Mouse (Mus musculus): ENCODE results near the gene Qtrt1. TPM values are rescaled to one million over a fixed set of nuclear protein-coding genes. Genes with fewer than 3 reads are reported as not detected.

Gene Qtrt1
- total and polyA plus RNA-seq, 3 experiments = 8.3 to 20.8 (median 8.5) TPM

DNA sequence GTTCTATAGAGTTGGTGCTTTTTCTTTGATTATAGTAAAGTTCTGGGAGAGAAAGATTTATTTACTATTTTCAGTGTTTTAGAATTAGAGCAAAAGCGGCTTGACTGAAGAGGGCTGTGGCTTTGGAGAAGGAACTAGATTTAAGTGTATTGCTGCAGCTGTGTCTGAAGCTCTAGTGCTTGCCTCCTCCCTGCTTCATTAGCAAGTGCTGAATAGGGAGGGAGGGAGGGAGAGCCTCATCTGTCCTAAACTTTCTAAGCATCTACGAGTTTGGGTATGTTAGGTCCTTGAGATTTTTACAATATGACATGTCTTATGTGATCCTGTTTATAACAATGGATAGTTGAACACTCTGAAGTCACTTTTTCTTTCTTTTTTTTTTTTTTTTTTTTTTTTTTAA is 40.8 kb upstream of the Qtrt1 start:
- Histone ChIP-seq H3K27me3 (ENCODE audit: control insufficient read depth, insufficient read depth, low read length) (no peaks in the 10 kb centered on the region), H3K27ac (no peak overlapping the region), H3K36me3 (ENCODE audit: control insufficient read depth, insufficient read depth, low read length) (no peaks in the 10 kb centered on the region), H3K4me1 (ENCODE audit: control insufficient read depth, insufficient read depth, low read length) (peaks cover 2% of the 10 kb centered on the region), H3K79me2 (replicated peaks; ENCODE audit: control insufficient read depth, insufficient read depth, low read length) (peaks cover 9% of the 10 kb centered on the region), H3K4me3 (no peak overlapping the region), H3K9ac (ENCODE audit: low read depth, low read length) (no peak overlapping the region)
- DNase-seq = no peak
- WGBS = 79% methylated on average over 2 of the region's 2 CpGs
- intact Hi-C loops (cut with DNase I) = no loop called here
- TF ChIP-seq POLR2A (IDR thresholded peaks at IDR 0.05; ENCODE audit: insufficient read depth, low read depth, low read length) (no peak), EP300 (IDR thresholded peaks at IDR 0.05; ENCODE audit: insufficient read depth, low read depth, low read length) (no peak), CTCF (IDR thresholded peaks at IDR 0.05) (no peak)

- Histone ChIP-seq H3K79me2 (replicated peaks; ENCODE audit: control insufficient read depth, insufficient read depth, low read length) (peaks cover 11% of the 10 kb centered on the region), H3K9ac (ENCODE audit: low read depth, low read length) (no peak overlapping the region), H3K36me3 (ENCODE audit: control insufficient read depth, insufficient read depth, low read length) (no peaks in the 10 kb centered on the region), H3K27me3 (ENCODE audit: control insufficient read depth, insufficient read depth, low read length) (no peaks in the 10 kb centered on the region), H3K27ac (no peak overlapping the region), H3K4me3 (no peak overlapping the region), H3K4me1 (ENCODE audit: control insufficient read depth, insufficient read depth, low read length) (peaks cover 2% of the 10 kb centered on the region)
- intact Hi-C loops (cut with DNase I) = no loop called here
- TF ChIP-seq POLR2A (IDR thresholded peaks at IDR 0.05; ENCODE audit: insufficient read depth, low read depth, low read length) (no peak), EP300 (IDR thresholded peaks at IDR 0.05; ENCODE audit: insufficient read depth, low read depth, low read length) (no peak), CTCF (IDR thresholded peaks at IDR 0.05) (no peak)
- 22% methylated on average over 1 of the region's 1 CpGs for WGBS
- no peak for DNase-seq
These were observed 39.1 kb upstream of the Qtrt1 start for GRCm38 (mm10) chr9:21372508-21372907.

DNA sequence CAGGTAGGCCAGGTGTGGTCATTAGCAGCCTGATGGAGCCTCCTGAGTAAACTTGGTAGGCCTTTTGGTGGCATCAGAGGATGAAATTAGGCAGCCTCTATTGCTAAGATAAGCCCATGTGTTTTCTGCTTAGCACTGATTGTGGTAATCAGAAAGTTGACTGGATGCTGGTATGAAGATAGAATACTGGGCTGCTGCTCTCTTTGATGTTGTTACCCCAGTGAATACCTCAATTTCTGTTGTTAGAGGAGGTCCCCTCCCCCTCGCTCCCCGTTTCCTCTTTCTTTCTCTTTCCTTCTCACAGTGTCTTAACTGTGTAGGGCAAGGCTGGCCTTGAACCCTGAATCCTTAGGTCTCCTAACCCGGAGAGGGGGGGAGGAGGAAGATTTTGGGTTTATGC is 32.4 kb upstream of the Qtrt1 start:
- WGBS = 74% methylated on average over 3 of the region's 3 CpGs
- H3K9ac ChIP-seq (ENCODE audit: low read depth, low read length) = no peak overlapping the region
- DNase-seq = no peak
- no peak overlapping the region for H3K4me3 ChIP-seq
- H3K36me3 ChIP-seq (ENCODE audit: control insufficient read depth, insufficient read depth, low read length) = no peaks in the 10 kb centered on the region
- H3K4me1 ChIP-seq (ENCODE audit: control insufficient read depth, insufficient read depth, low read length) = no peaks in the 10 kb centered on the region
- no peak overlapping the region for H3K27ac ChIP-seq
- TF ChIP-seq CTCF (IDR thresholded peaks at IDR 0.05) (no peak), EP300 (IDR thresholded peaks at IDR 0.05; ENCODE audit: insufficient read depth, low read depth, low read length) (no peak), POLR2A (IDR thresholded peaks at IDR 0.05; ENCODE audit: insufficient read depth, low read depth, low read length) (no peak)
- peaks cover 17% of the 10 kb centered on the region for H3K79me2 ChIP-seq (replicated peaks; ENCODE audit: control insufficient read depth, insufficient read depth, low read length)
- intact Hi-C loops (cut with DNase I) = no loop called here
- H3K27me3 ChIP-seq (ENCODE audit: control insufficient read depth, insufficient read depth, low read length) = no peaks in the 10 kb centered on the region

DNA sequence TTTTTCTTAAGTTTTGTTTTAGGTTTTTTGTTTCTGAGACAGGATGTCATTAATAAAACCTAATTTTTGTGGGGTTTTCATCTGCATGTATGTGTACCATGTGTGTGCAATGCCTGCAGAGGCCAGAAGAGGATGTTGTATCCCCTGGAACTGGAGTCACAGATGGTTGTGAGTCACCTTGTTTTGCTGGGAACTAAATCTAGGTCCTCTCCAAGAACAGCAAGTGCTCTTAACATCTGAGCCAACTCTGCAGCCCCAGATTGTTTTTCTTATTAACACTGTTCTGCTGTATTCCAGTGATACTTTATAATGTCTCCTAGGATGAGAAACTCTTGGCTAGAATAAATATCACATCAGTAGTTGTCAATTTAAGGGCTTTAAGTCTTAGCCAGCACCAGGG is 30.8 kb upstream of the Qtrt1 start:
- no peak overlapping the region for H3K27ac ChIP-seq
- H3K27me3 ChIP-seq (ENCODE audit: control insufficient read depth, insufficient read depth, low read length) = no peaks in the 10 kb centered on the region
- no peak overlapping the region for H3K4me3 ChIP-seq
- H3K4me1 ChIP-seq (ENCODE audit: control insufficient read depth, insufficient read depth, low read length) = no peaks in the 10 kb centered on the region
- H3K9ac ChIP-seq (ENCODE audit: low read depth, low read length) = no peak overlapping the region
- no peaks in the 10 kb centered on the region for H3K36me3 ChIP-seq (ENCODE audit: control insufficient read depth, insufficient read depth, low read length)
- DNase-seq = no peak
- no peak for TF ChIP-seq POLR2A (IDR thresholded peaks at IDR 0.05; ENCODE audit: insufficient read depth, low read depth, low read length)
- TF ChIP-seq EP300 (IDR thresholded peaks at IDR 0.05; ENCODE audit: insufficient read depth, low read depth, low read length) = no peak
- intact Hi-C loops (cut with DNase I) = no loop called here
- H3K79me2 ChIP-seq (replicated peaks; ENCODE audit: control insufficient read depth, insufficient read depth, low read length) = peaks cover 16% of the 10 kb centered on the region

GRCm38 (mm10) chr9:21383966-21384365 is 27.7 kb upstream of the Qtrt1 start:
- H3K27me3 ChIP-seq (ENCODE audit: control insufficient read depth, insufficient read depth, low read length) = no peaks in the 10 kb centered on the region
- no peak for DNase-seq
- TF ChIP-seq POLR2A (IDR thresholded peaks at IDR 0.05; ENCODE audit: insufficient read depth, low read depth, low read length) = no peak
- TF ChIP-seq EP300 (IDR thresholded peaks at IDR 0.05; ENCODE audit: insufficient read depth, low read depth, low read length) = no peak
- no peak for TF ChIP-seq CTCF (IDR thresholded peaks at IDR 0.05)
- H3K4me3 ChIP-seq = no peak overlapping the region
- no peak overlapping the region for H3K9ac ChIP-seq (ENCODE audit: low read depth, low read length)
- H3K27ac ChIP-seq = no peak overlapping the region
- H3K79me2 ChIP-seq (replicated peaks; ENCODE audit: control insufficient read depth, insufficient read depth, low read length) = peaks cover 12% of the 10 kb centered on the region
- H3K36me3 ChIP-seq (ENCODE audit: control insufficient read depth, insufficient read depth, low read length) = peaks cover 5% of the 10 kb centered on the region; the same call in 1 of the 2 replicates
- intact Hi-C loops (cut with DNase I) = no loop called here
- no peaks in the 10 kb centered on the region for H3K4me1 ChIP-seq (ENCODE audit: control insufficient read depth, insufficient read depth, low read length)

GRCm38 (mm10) chr9:21392646-21393175 is 18.9 kb upstream of the Qtrt1 start:
- 65% methylated on average over 10 of the region's 10 CpGs for WGBS
- peak in 1 of 2 experiments; percentile 29 for DNase-seq
- intact Hi-C loops (cut with DNase I) = no loop called here

More at GRCm38 (mm10) chr9:21392646-21393175, 18.9 kb upstream of the Qtrt1 start:
- H3K9ac ChIP-seq (ENCODE audit: low read depth, low read length) = no peak overlapping the region
- no peak overlapping the region for H3K4me3 ChIP-seq
- H3K4me1 ChIP-seq (ENCODE audit: control insufficient read depth, insufficient read depth, low read length) = peaks cover 1% of the 10 kb centered on the region; the same call in 1 of the 2 replicates
- H3K27me3 ChIP-seq (ENCODE audit: control insufficient read depth, insufficient read depth, low read length) = no peaks in the 10 kb centered on the region
- TF ChIP-seq EP300 (IDR thresholded peaks at IDR 0.05; ENCODE audit: insufficient read depth, low read depth, low read length) (no peak), POLR2A (IDR thresholded peaks at IDR 0.05; ENCODE audit: insufficient read depth, low read depth, low read length) (no peak), CTCF (IDR thresholded peaks at IDR 0.05) (no peak)
- no peaks in the 10 kb centered on the region for H3K79me2 ChIP-seq (replicated peaks; ENCODE audit: control insufficient read depth, insufficient read depth, low read length)
- no peaks in the 10 kb centered on the region; the same call in 1 of the 2 replicates for H3K36me3 ChIP-seq (ENCODE audit: control insufficient read depth, insufficient read depth, low read length)
- H3K27ac ChIP-seq = no peak overlapping the region; the same call in 1 of the 2 replicates
